Mouse (Mus musculus) E14TG2a.4 (cell line): ENCODE results near the gene Cmss1.

ENCODE experiments used
- CTCF ChIP-seq: conservative IDR thresholded peaks from 2 replicates; pipeline ENCODE4 v1.5.1; 2014; ENCODE audit warnings: low read length
- NANOG ChIP-seq: IDR thresholded peaks from 2 replicates; pipeline ENCODE4 v1.6.1; 2014; ENCODE audit warnings: borderline replicate concordance, low read length, mixed read lengths
- POU5F1 ChIP-seq: IDR thresholded peaks from 2 replicates; pipeline ENCODE4 v1.6.1; 2014; ENCODE audit warnings: low read length, borderline replicate concordance

GRCm38 (mm10) chr16:57292296-57292695 is 314.4 kb downstream of the Cmss1 start:
- TF ChIP-seq CTCF: no peak
- no peak for TF ChIP-seq POU5F1
- TF ChIP-seq NANOG: no peak
